Mouse (Mus musculus): ENCODE results near the gene Scgb2b15. TPM values are rescaled to one million over a fixed set of nuclear protein-coding genes. Genes with fewer than 3 reads are reported as not detected.

Scgb2b15 gene
- not detected for polyA plus RNA-seq (2012; fragmentation: generic; extraction: Trizol)

DNA sequence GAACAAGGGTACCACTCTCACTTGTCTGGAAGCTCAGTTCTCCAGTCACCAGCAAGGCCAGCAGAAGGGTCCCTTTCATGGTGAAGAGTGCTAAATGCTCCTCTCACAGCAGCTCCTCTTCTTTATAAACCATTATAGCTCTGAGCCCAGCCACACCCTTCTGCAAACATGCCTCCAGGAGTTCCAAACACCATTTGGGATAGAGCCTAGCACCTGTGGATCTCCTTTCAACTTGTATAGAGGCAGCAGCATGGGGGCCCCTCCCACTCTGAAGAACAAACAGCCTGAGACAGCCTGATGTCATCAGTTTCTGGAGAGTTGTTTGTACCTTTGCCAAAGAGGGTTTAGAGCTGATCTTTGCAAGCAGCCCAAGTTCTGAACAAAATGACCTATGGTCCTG is at the start of gene Scgb2b15:
Scgb2b15 (minus strand) TSS at position 101 of the 400 bp plus-strand sequence.

DNA sequence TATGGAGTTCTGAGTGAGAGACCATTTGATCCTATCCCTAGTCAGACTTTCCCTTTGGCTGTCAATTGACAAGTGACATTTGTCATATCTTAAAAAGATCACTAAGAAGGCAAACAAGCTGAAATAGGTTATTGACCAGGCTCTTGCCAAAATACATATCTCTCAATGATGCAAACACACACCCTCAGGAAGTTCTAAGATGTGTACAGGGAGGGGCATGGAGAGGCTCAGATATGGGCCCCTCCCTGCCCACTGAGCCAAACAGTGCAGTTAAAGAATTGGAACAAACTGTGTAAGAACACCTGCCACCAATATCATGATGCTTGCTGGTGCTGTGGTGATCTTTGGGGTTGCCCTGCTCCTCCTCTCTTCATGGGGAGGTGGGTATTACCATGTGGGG is 6.8 kb upstream of the Scgb2b15 start, which contains the start of gene Scgb1b15:
Scgb1b15 (plus strand) TSS at position 301 of the 400 bp plus-strand sequence.

Other genes starting within 250 kb of the Scgb2b15 start
- not detected for gene Scgb1b15, start 6.9 kb upstream of the Scgb2b15 start, polyA plus RNA-seq (2012; fragmentation: generic; extraction: Trizol)
- gene Scgb2b17, start 226.9 kb upstream of the Scgb2b15 start, polyA plus RNA-seq (2012; fragmentation: generic; extraction: Trizol) = not detected
- not detected for gene Scgb1b17, start 233.8 kb upstream of the Scgb2b15 start, polyA plus RNA-seq (2012; fragmentation: generic; extraction: Trizol)